In genomic region chr9:117251521-117252368, GRCm38 (mm10) we compare ENCODE assay signal across 8 mouse cellular contexts.
DNase-seq lines count a peak whose midpoint lies in the region; ATAC-seq lines count a peak whose summit lies in the region.

No protein-coding gene starts in this region.

- peak overlapping the region; percentile 74 for H3K4me3 ChIP-seq in heart, embryonic 15.5 days

- peak overlapping the region; percentile 88 for H3K27ac ChIP-seq in heart, embryonic 15.5 days

- H3K4me1 ChIP-seq in heart, embryonic 15.5 days (replicated peaks): peaks cover 27% of the 10 kb centered on the region

- no peaks in the 10 kb centered on the region for H3K27me3 ChIP-seq in heart, embryonic 15.5 days

- H3K36me3 ChIP-seq in heart, embryonic 15.5 days: no peaks in the 10 kb centered on the region

- under 1% methylated on average over 29 of the region's 29 CpGs for WGBS in heart, embryonic 15.5 days

- H3K9ac ChIP-seq in heart, embryonic 15.5 days: peak overlapping the region; percentile 81

- 0 out of 2 replicates have a peak, but pooled peaks have one; percentile 45 for ATAC-seq in heart, embryonic 15.5 days (replicated peaks; ENCODE audit: insufficient number of reproducible peaks, insufficient read depth, low FRiP score, low read depth)

- no peaks in the 10 kb centered on the region for H3K9me3 ChIP-seq in heart, embryonic 15.5 days (replicated peaks)

- peak; percentile 38 to 81 for DNase-seq in adrenal gland, adult (ENCODE audit: inconsistent age in 2 of 2, low spot score in 1 of 2)
- no peak for DNase-seq in adrenal gland, adult 8-10 months
- DNase-seq in urinary bladder, adult 2 months (ENCODE audit: low spot score): peak; percentile 55
- DNase-seq in urinary bladder, postnatal 10 days (ENCODE audit: low spot score): no peak
- DNase-seq in kidney, postnatal 36 days: peak; percentile 25 to 59
- peak; percentile 54 for DNase-seq in mesoderm, embryonic 11.5 days (ENCODE audit: low read depth, low spot score)
- DNase-seq in spleen, postnatal 4 days (ENCODE audit: low spot score in 2 of 2): no peak

- peak overlapping the region; percentile 70 for H3K4me2 ChIP-seq in heart, embryonic 15.5 days

Comparison
In these comparisons a context has a peak if more than half of its experiments do, and no peak if none do; other contexts are left out.
1. DNase-seq: peak in adrenal gland, adult (2 of 2), urinary bladder, adult 2 months (single experiment), kidney, postnatal 36 days (2 of 2) and mesoderm, embryonic 11.5 days (single experiment); none in adrenal gland, adult 8-10 months (single experiment), urinary bladder, postnatal 10 days (single experiment) and spleen, postnatal 4 days (0 of 2).